Mouse (Mus musculus) liver, embryonic 11.5 days (tissue): ENCODE data around the gene Zfyve9. TPM values are rescaled to one million over a fixed set of nuclear protein-coding genes. Genes with fewer than 3 reads are reported as not detected.

ENCODE experiments used
- ATAC-seq: fragments of 200-750 bp; cut with Nextera tagmentation; replicated peaks from 2 replicates; pipeline ENCODE4 v1.8.0; 2017; ENCODE audit warnings: moderate number of reproducible peaks, mild to moderate bottlenecking, moderate TSS enrichment, moderate library complexity; ENCODE audit not compliant: low FRiP score
- DNase-seq: peaks from one replicate; pipeline ENCODE4 v3.0.0-alpha.2; 2017; ENCODE audit warnings: low spot score
- H3K27ac ChIP-seq: fragments of 300-500 bp; sonication (generic); 2 replicates; pipeline ENCODE4 v1.5.1; 2014; ENCODE audit warnings: mild to moderate bottlenecking, low read depth, low read length, control low read depth
- H3K27me3 ChIP-seq: fragments of 300-500 bp; sonication (generic); replicated peaks from 2 replicates; pipeline ENCODE4 v1.6.1; 2014; ENCODE audit warnings: low read length, mixed read lengths; ENCODE audit not compliant: control insufficient read depth, insufficient read depth
- H3K36me3 ChIP-seq: fragments of 300-500 bp; sonication (generic); 2 replicates; pipeline ENCODE4 v1.6.1; 2014; ENCODE audit warnings: mild to moderate bottlenecking, low read length, moderate library complexity, mixed read lengths; ENCODE audit not compliant: control insufficient read depth, insufficient read depth
- H3K4me1 ChIP-seq: fragments of 300-500 bp; sonication (generic); replicated peaks from 2 replicates; pipeline ENCODE4 v1.6.1; 2014; ENCODE audit warnings: low read length, mixed read lengths; ENCODE audit not compliant: control insufficient read depth, insufficient read depth
- H3K4me2 ChIP-seq: fragments of 300-500 bp; sonication (generic); 2 replicates; pipeline ENCODE4 v1.6.1; 2014; ENCODE audit warnings: mild to moderate bottlenecking, control low read depth, moderate library complexity
- H3K4me3 ChIP-seq: fragments of 300-500 bp; sonication (generic); 2 replicates; pipeline ENCODE4 v1.5.1; 2014; ENCODE audit warnings: low read depth, low read length, control low read depth
- H3K9ac ChIP-seq: fragments of 300-500 bp; sonication (generic); 2 replicates; pipeline ENCODE4 v1.6.1; 2014; ENCODE audit warnings: low read depth, low read length, control low read depth
- H3K9me3 ChIP-seq: fragments of 300-500 bp; sonication (generic); 2 replicates; pipeline ENCODE4 v1.6.1; 2016; ENCODE audit warnings: low read length, inconsistent platforms, mixed read lengths; ENCODE audit not compliant: control insufficient read depth
- WGBS: fragments of 180-500 bp; shearing (Covaris S2); extraction: QIAGEN DNeasy Blood & Tissue Kit; methylation state at CpG from one replicate; pipeline ENCODE4 v1.1.7; 2014; 5-methylcytosine and 5-hydroxymethylcytosine counted together
- polyA plus RNA-seq: library from polyadenylated mRNA; unstranded; fragments of >200 nt; fragmentation: Nextera tagmentation; extraction: Ambion mirVana; gene quantifications from 2 replicates; pipeline ENCODE4 v1.2.1, GENCODE M21; 2014

Zfyve9 gene
- polyA plus RNA-seq, 1 experiment from 2014 or later: 1.9 TPM

- H3K4me2 ChIP-seq: peak overlapping the region; percentile 97
- DNase-seq (no peak), ATAC-seq (0 out of 2 replicates have a peak, but pooled peaks have one; percentile 5)
- peak overlapping the region; percentile 81 for H3K4me3 ChIP-seq
- no peaks in the 10 kb centered on the region for H3K9me3 ChIP-seq
- H3K36me3 ChIP-seq: peaks cover 5% of the 10 kb centered on the region; the same call in 1 of the 2 replicates
- H3K27ac ChIP-seq: 0 out of 2 replicates have a peak overlapping the region, but pooled peaks have one; percentile 60
- peak overlapping the region; percentile 89 for H3K9ac ChIP-seq
- H3K27me3 ChIP-seq: no peaks in the 10 kb centered on the region
- peaks cover 11% of the 10 kb centered on the region for H3K4me1 ChIP-seq
- WGBS: 7% methylated on average over 10 of the region's 10 CpGs
Measured at GRCm38 (mm10) chr4:108619165-108619564, 161.4 kb downstream of the Zfyve9 start.

- no peaks in the 10 kb centered on the region for H3K9me3 ChIP-seq
- 63% methylated on average over 4 of the region's 4 CpGs for WGBS
- DNase-seq: no peak
- H3K27me3 ChIP-seq: no peaks in the 10 kb centered on the region
- ATAC-seq: no peak
- peaks cover 6% of the 10 kb centered on the region; the same call in 1 of the 2 replicates for H3K36me3 ChIP-seq
- no peak overlapping the region; the same call in 1 of the 2 replicates for H3K4me3 ChIP-seq
- H3K4me1 ChIP-seq: peaks cover 11% of the 10 kb centered on the region
- 0 out of 2 replicates have a peak overlapping the region, but pooled peaks have one; percentile 89 for H3K9ac ChIP-seq
- H3K4me2 ChIP-seq: peak overlapping the region; percentile 97
- no peak overlapping the region for H3K27ac ChIP-seq
Measured at GRCm38 (mm10) chr4:108618586-108618985, 162.0 kb downstream of the Zfyve9 start.

- H3K9me3 ChIP-seq: no peaks in the 10 kb centered on the region
- H3K9ac ChIP-seq: no peak overlapping the region
- peaks cover 11% of the 10 kb centered on the region; the same call in 1 of the 2 replicates for H3K36me3 ChIP-seq
- ATAC-seq (no peak), DNase-seq (no peak)
- H3K4me3 ChIP-seq: no peak overlapping the region
- WGBS: 82% methylated on average over 5 of the region's 5 CpGs
- no peaks in the 10 kb centered on the region for H3K4me1 ChIP-seq
- no peak overlapping the region for H3K4me2 ChIP-seq
- no peaks in the 10 kb centered on the region for H3K27me3 ChIP-seq
- no peak overlapping the region for H3K27ac ChIP-seq
Measured at GRCm38 (mm10) chr4:108610935-108611334, 169.7 kb downstream of the Zfyve9 start.

GRCm38 (mm10) chr4:108608651-108609050 lies 171.9 kb downstream of the Zfyve9 start:
- H3K27ac ChIP-seq: no peak overlapping the region
- H3K4me1 ChIP-seq: no peaks in the 10 kb centered on the region
- no peak overlapping the region for H3K4me2 ChIP-seq
- H3K4me3 ChIP-seq: no peak overlapping the region
- H3K9me3 ChIP-seq: no peaks in the 10 kb centered on the region
- WGBS: 91% methylated on average over 3 of the region's 3 CpGs
- no peak overlapping the region for H3K9ac ChIP-seq
- no peak for ATAC-seq
- no peak for DNase-seq
- H3K36me3 ChIP-seq: peaks cover 21% of the 10 kb centered on the region; the same call in 1 of the 2 replicates
- H3K27me3 ChIP-seq: no peaks in the 10 kb centered on the region

GRCm38 (mm10) chr4:108601870-108602269 lies 178.7 kb downstream of the Zfyve9 start:
- no peak for ATAC-seq
- Histone ChIP-seq H3K4me3 (no peak overlapping the region), H3K4me1 (no peaks in the 10 kb centered on the region), H3K9ac (no peak overlapping the region), H3K4me2 (no peak overlapping the region), H3K36me3 (peaks cover 37% of the 10 kb centered on the region), H3K9me3 (no peaks in the 10 kb centered on the region), H3K27ac (no peak overlapping the region), H3K27me3 (no peaks in the 10 kb centered on the region)
- no peak for DNase-seq
- WGBS: 93% methylated on average over 7 of the region's 7 CpGs

- WGBS: 85% methylated on average over 4 of the region's 4 CpGs
- Histone ChIP-seq H3K36me3 (peaks cover 16% of the 10 kb centered on the region), H3K9me3 (no peaks in the 10 kb centered on the region), H3K27ac (no peak overlapping the region), H3K27me3 (no peaks in the 10 kb centered on the region), H3K4me3 (no peak overlapping the region), H3K4me1 (no peaks in the 10 kb centered on the region), H3K9ac (no peak overlapping the region), H3K4me2 (no peak overlapping the region)
- ATAC-seq (no peak), DNase-seq (no peak)
Measured at GRCm38 (mm10) chr4:108598306-108598705, 182.3 kb downstream of the Zfyve9 start.

- Histone ChIP-seq H3K4me1 (0 out of 2 replicates have a peak, but pooled peaks cover 2% of the 10 kb centered on the region), H3K27ac (no peak overlapping the region), H3K9ac (no peak overlapping the region), H3K4me3 (no peak overlapping the region), H3K4me2 (no peak overlapping the region), H3K9me3 (no peaks in the 10 kb centered on the region), H3K27me3 (no peaks in the 10 kb centered on the region), H3K36me3 (peaks cover 6% of the 10 kb centered on the region; the same call in 1 of the 2 replicates)
- DNase-seq (no peak), ATAC-seq (no peak)
- WGBS: 88% methylated on average over 1 of the region's 1 CpGs
Measured at GRCm38 (mm10) chr4:108595785-108596184, 184.8 kb downstream of the Zfyve9 start.

GRCm38 (mm10) chr4:108593376-108593775 lies 187.2 kb downstream of the Zfyve9 start:
- WGBS: 97% methylated on average over 2 of the region's 2 CpGs
- Histone ChIP-seq H3K9me3 (no peaks in the 10 kb centered on the region), H3K9ac (no peak overlapping the region), H3K4me2 (no peak overlapping the region), H3K27ac (no peak overlapping the region), H3K4me1 (peaks cover 4% of the 10 kb centered on the region; the same call in 1 of the 2 replicates), H3K4me3 (no peak overlapping the region), H3K36me3 (0 out of 2 replicates have a peak, but pooled peaks cover 2% of the 10 kb centered on the region), H3K27me3 (no peaks in the 10 kb centered on the region)
- DNase-seq (no peak), ATAC-seq (no peak)
